Mouse (Mus musculus): ENCODE data around the gene Grb7. TPM values are rescaled to one million over a fixed set of nuclear protein-coding genes. Genes with fewer than 3 reads are reported as not detected.

Grb7 gene
- polyA plus RNA-seq, 1 experiment from 2014 or later = 0.21 TPM

- no peak for ATAC-seq
- 28% methylated on average over 11 of the region's 11 CpGs for WGBS
Measured at GRCm38 (mm10) chr11:98459071-98459741, 13.0 kb downstream of the Grb7 start.

GRCm38 (mm10) chr11:98459860-98460259 lies 13.7 kb downstream of the Grb7 start:
- Histone ChIP-seq H3K4me1 (peaks cover 11% of the 10 kb centered on the region), H3K9ac (no peak overlapping the region), H3K4me3 (no peak overlapping the region), H3K27ac (no peak overlapping the region), H3K27me3 (peaks cover 46% of the 10 kb centered on the region), H3K9me3 (replicated peaks) (no peaks in the 10 kb centered on the region), H3K4me2 (no peak overlapping the region), H3K36me3 (ENCODE audit: poor library complexity, severe bottlenecking) (no peaks in the 10 kb centered on the region)
- ATAC-seq = no peak
- WGBS = 84% methylated on average over 9 of the region's 9 CpGs

More at GRCm38 (mm10) chr11:98459071-98459741, 13.0 kb downstream of the Grb7 start:
- H3K4me3 ChIP-seq = no peak overlapping the region
- H3K9me3 ChIP-seq (replicated peaks) = no peaks in the 10 kb centered on the region
- no peak overlapping the region for H3K4me2 ChIP-seq
- peaks cover 11% of the 10 kb centered on the region for H3K4me1 ChIP-seq
- peaks cover 45% of the 10 kb centered on the region for H3K27me3 ChIP-seq
- H3K9ac ChIP-seq = no peak overlapping the region
- H3K36me3 ChIP-seq (ENCODE audit: poor library complexity, severe bottlenecking) = no peaks in the 10 kb centered on the region
- H3K27ac ChIP-seq = no peak overlapping the region

GRCm38 (mm10) chr11:98461109-98461720 lies 15.0 kb downstream of the Grb7 start:
- Histone ChIP-seq H3K9ac (no peak overlapping the region), H3K27me3 (peaks cover 46% of the 10 kb centered on the region), H3K4me2 (no peak overlapping the region), H3K36me3 (ENCODE audit: poor library complexity, severe bottlenecking) (no peaks in the 10 kb centered on the region), H3K9me3 (replicated peaks) (no peaks in the 10 kb centered on the region), H3K27ac (no peak overlapping the region), H3K4me3 (no peak overlapping the region), H3K4me1 (peaks cover 11% of the 10 kb centered on the region)
- ATAC-seq = no peak
- 57% methylated on average over 6 of the region's 6 CpGs for WGBS

GRCm38 (mm10) chr11:98462255-98462654 lies 16.1 kb downstream of the Grb7 start:
- no peak overlapping the region for H3K27ac ChIP-seq
- 95% methylated on average over 6 of the region's 6 CpGs for WGBS
- H3K4me2 ChIP-seq = no peak overlapping the region
- ATAC-seq = no peak
- H3K9me3 ChIP-seq (replicated peaks) = no peaks in the 10 kb centered on the region
- H3K4me3 ChIP-seq = no peak overlapping the region
- H3K9ac ChIP-seq = no peak overlapping the region
- peaks cover 46% of the 10 kb centered on the region for H3K27me3 ChIP-seq
- no peaks in the 10 kb centered on the region for H3K36me3 ChIP-seq (ENCODE audit: poor library complexity, severe bottlenecking)
- H3K4me1 ChIP-seq = peaks cover 8% of the 10 kb centered on the region

GRCm38 (mm10) chr11:98463911-98464310 lies 17.7 kb downstream of the Grb7 start:
- H3K4me2 ChIP-seq = no peak overlapping the region
- WGBS = 88% methylated on average over 9 of the region's 9 CpGs
- H3K4me1 ChIP-seq = no peaks in the 10 kb centered on the region
- ATAC-seq = no peak
- H3K27ac ChIP-seq = no peak overlapping the region
- no peaks in the 10 kb centered on the region for H3K36me3 ChIP-seq (ENCODE audit: poor library complexity, severe bottlenecking)
- no peaks in the 10 kb centered on the region for H3K9me3 ChIP-seq (replicated peaks)
- peaks cover 37% of the 10 kb centered on the region for H3K27me3 ChIP-seq
- no peak overlapping the region for H3K4me3 ChIP-seq
- no peak overlapping the region for H3K9ac ChIP-seq

- H3K4me3 ChIP-seq = no peak overlapping the region
- no peak overlapping the region for H3K9ac ChIP-seq
- ATAC-seq = no peak
- H3K27me3 ChIP-seq = peaks cover 31% of the 10 kb centered on the region
- H3K36me3 ChIP-seq (ENCODE audit: poor library complexity, severe bottlenecking) = no peaks in the 10 kb centered on the region
- no peak overlapping the region for H3K4me2 ChIP-seq
- no peak overlapping the region for H3K27ac ChIP-seq
- no peaks in the 10 kb centered on the region for H3K4me1 ChIP-seq
- 84% methylated on average over 6 of the region's 6 CpGs for WGBS
- H3K9me3 ChIP-seq (replicated peaks) = no peaks in the 10 kb centered on the region
Measured at GRCm38 (mm10) chr11:98464516-98464915, 18.3 kb downstream of the Grb7 start.

- Histone ChIP-seq H3K27ac (no peak overlapping the region), H3K27me3 (0 out of 2 replicates have a peak, but pooled peaks cover 3% of the 10 kb centered on the region), H3K9me3 (replicated peaks) (no peaks in the 10 kb centered on the region), H3K4me2 (no peak overlapping the region), H3K36me3 (ENCODE audit: poor library complexity, severe bottlenecking) (no peaks in the 10 kb centered on the region), H3K9ac (no peak overlapping the region), H3K4me3 (no peak overlapping the region), H3K4me1 (peaks cover 4% of the 10 kb centered on the region; the same call in 1 of the 2 replicates)
- no peak for ATAC-seq
- WGBS = 86% methylated on average over 22 of the region's 22 CpGs
Measured at GRCm38 (mm10) chr11:98469761-98470714, 23.8 kb downstream of the Grb7 start.

- peaks cover 4% of the 10 kb centered on the region; the same call in 1 of the 2 replicates for H3K4me1 ChIP-seq
- 0 out of 2 replicates have a peak, but pooled peaks cover 3% of the 10 kb centered on the region for H3K27me3 ChIP-seq
- 80% methylated on average over 6 of the region's 6 CpGs for WGBS
- H3K4me3 ChIP-seq = no peak overlapping the region
- no peaks in the 10 kb centered on the region for H3K36me3 ChIP-seq (ENCODE audit: poor library complexity, severe bottlenecking)
- no peaks in the 10 kb centered on the region for H3K9me3 ChIP-seq (replicated peaks)
- no peak overlapping the region for H3K9ac ChIP-seq
- H3K4me2 ChIP-seq = no peak overlapping the region
- H3K27ac ChIP-seq = no peak overlapping the region
- no peak for ATAC-seq
Measured at GRCm38 (mm10) chr11:98470795-98471194, 24.6 kb downstream of the Grb7 start.

- 39% methylated on average over 4 of the region's 4 CpGs for WGBS
- H3K27ac ChIP-seq = no peak overlapping the region
- no peak for ATAC-seq
- 0 out of 2 replicates have a peak, but pooled peaks cover 2% of the 10 kb centered on the region for H3K27me3 ChIP-seq
- no peak overlapping the region for H3K4me2 ChIP-seq
- no peaks in the 10 kb centered on the region for H3K36me3 ChIP-seq (ENCODE audit: poor library complexity, severe bottlenecking)
- H3K9me3 ChIP-seq (replicated peaks) = no peaks in the 10 kb centered on the region
- no peak overlapping the region for H3K4me3 ChIP-seq
- H3K4me1 ChIP-seq = peaks cover 4% of the 10 kb centered on the region; the same call in 1 of the 2 replicates
- H3K9ac ChIP-seq = no peak overlapping the region
Measured at GRCm38 (mm10) chr11:98472696-98473095, 26.5 kb downstream of the Grb7 start.

GRCm38 (mm10) chr11:98473916-98474479 lies 27.8 kb downstream of the Grb7 start:
- no peak for ATAC-seq
- Histone ChIP-seq H3K27me3 (no peaks in the 10 kb centered on the region), H3K4me2 (no peak overlapping the region), H3K27ac (no peak overlapping the region), H3K4me1 (peaks cover 4% of the 10 kb centered on the region; the same call in 1 of the 2 replicates), H3K36me3 (ENCODE audit: poor library complexity, severe bottlenecking) (no peaks in the 10 kb centered on the region), H3K9me3 (replicated peaks) (no peaks in the 10 kb centered on the region), H3K4me3 (no peak overlapping the region), H3K9ac (no peak overlapping the region)
- 57% methylated on average over 8 of the region's 8 CpGs for WGBS

- no peaks in the 10 kb centered on the region for H3K27me3 ChIP-seq
- 89% methylated on average over 11 of the region's 11 CpGs for WGBS
Measured at GRCm38 (mm10) chr11:98474967-98475366, 28.8 kb downstream of the Grb7 start.

More at GRCm38 (mm10) chr11:98474967-98475366, 28.8 kb downstream of the Grb7 start:
- Histone ChIP-seq H3K27ac (no peak overlapping the region), H3K4me2 (no peak overlapping the region), H3K4me3 (no peak overlapping the region), H3K36me3 (ENCODE audit: poor library complexity, severe bottlenecking) (no peaks in the 10 kb centered on the region), H3K9me3 (replicated peaks) (no peaks in the 10 kb centered on the region), H3K4me1 (peaks cover 4% of the 10 kb centered on the region; the same call in 1 of the 2 replicates), H3K9ac (no peak overlapping the region)
- no peak for ATAC-seq

Measured in forebrain, embryonic 13.5 days (tissue).